Mouse (Mus musculus) cerebellum, adult 11-12 months (tissue): ENCODE measurements around the gene Astn2.

ENCODE experiments used
- DNase-seq: peaks from one replicate; pipeline ENCODE4 v3.0.0; 2022

Gene Astn2

GRCm38 (mm10) chr4:65383070-65383469 lies 1021.3 kb downstream of the Astn2 start:
- DNase-seq: no peak

GRCm38 (mm10) chr4:65379461-65379860 lies 1025.0 kb downstream of the Astn2 start:
- DNase-seq: no peak

- DNase-seq: no peak
Observed at GRCm38 (mm10) chr4:65376571-65376970, 1027.8 kb downstream of the Astn2 start.

GRCm38 (mm10) chr4:65373841-65374240 lies 1030.6 kb downstream of the Astn2 start:
- no peak for DNase-seq

- DNase-seq: no peak
Observed at GRCm38 (mm10) chr4:65372731-65373130, 1031.7 kb downstream of the Astn2 start.

- DNase-seq: no peak
Observed at GRCm38 (mm10) chr4:65367135-65367534, 1037.3 kb downstream of the Astn2 start.

GRCm38 (mm10) chr4:65354580-65354979 lies 1049.8 kb downstream of the Astn2 start:
- DNase-seq: no peak

- DNase-seq: no peak
Observed at GRCm38 (mm10) chr4:65350521-65350920, 1053.9 kb downstream of the Astn2 start.

- DNase-seq: no peak
Observed at GRCm38 (mm10) chr4:65341766-65342165, 1062.6 kb downstream of the Astn2 start.

GRCm38 (mm10) chr4:65333718-65334117 lies 1070.7 kb downstream of the Astn2 start:
- no peak for DNase-seq
